In the genomic region with DNA sequence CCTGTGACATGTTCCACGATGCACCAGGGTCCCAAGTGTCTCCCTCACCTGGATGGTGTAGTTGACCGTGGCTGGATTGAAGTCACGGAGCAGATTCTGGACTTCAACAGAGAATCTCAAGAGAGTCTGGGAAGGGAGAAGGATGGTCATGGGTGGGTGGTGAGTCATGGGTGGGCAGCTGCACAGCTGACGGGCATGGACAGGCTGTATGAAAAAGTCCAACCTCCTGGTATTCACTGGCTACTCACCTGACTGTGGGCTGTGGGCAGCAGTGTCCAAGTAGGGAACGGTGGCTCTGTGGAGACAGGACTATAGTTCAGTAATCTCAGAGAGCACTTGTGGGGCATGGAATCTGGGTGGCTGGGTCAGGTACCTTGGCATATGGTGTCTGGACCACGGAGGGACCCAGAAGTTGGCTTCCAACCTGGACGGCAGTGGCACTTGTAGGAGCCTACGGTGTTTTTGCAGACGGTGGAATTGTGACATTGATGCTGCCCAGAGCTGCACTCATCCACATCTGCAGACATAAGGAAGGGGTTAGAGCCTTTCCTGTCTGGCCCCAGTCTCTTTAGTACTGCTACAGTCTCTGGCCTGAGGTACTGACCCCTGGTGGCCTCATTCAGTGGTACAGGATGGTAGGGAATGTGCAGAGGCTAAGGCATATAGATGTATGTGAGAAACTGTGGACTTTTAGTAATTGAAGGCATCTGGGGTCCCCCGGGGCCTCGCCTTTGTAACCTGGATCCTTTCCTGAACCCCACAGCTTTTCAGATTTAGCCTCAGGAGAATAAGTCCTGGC, we compare ENCODE assay signal across 8 mouse cellular contexts. TPM values are rescaled to one million over a fixed set of nuclear protein-coding genes. Genes with fewer than 3 reads are reported as not detected.
DNase-seq lines count a peak whose midpoint lies in the region; ATAC-seq and TF ChIP-seq lines count a peak whose summit lies in the region.

No protein-coding gene starts in this region.

- no peaks in the 10 kb centered on the region for H3K9me3 ChIP-seq in forebrain, postnatal 0 days (ENCODE audit: low read length)
- no peaks in the 10 kb centered on the region for H3K9me3 ChIP-seq in forebrain, embryonic 13.5 days (replicated peaks)
- no peaks in the 10 kb centered on the region for H3K9me3 ChIP-seq in neural tube, embryonic 15.5 days (replicated peaks)
- no peaks in the 10 kb centered on the region for H3K9me3 ChIP-seq in midbrain, embryonic 13.5 days

- H3K4me3 ChIP-seq in forebrain, postnatal 0 days (ENCODE audit: low read depth, low read length): no peak overlapping the region
- no peak overlapping the region for H3K4me3 ChIP-seq in forebrain, embryonic 13.5 days
- H3K4me3 ChIP-seq in neural tube, embryonic 15.5 days (replicated peaks): no peak overlapping the region
- no peak overlapping the region for H3K4me3 ChIP-seq in midbrain, embryonic 13.5 days (replicated peaks)

- H3K4me1 ChIP-seq in forebrain, postnatal 0 days (ENCODE audit: insufficient read depth): no peaks in the 10 kb centered on the region
- no peaks in the 10 kb centered on the region for H3K4me1 ChIP-seq in forebrain, embryonic 13.5 days
- H3K4me1 ChIP-seq in neural tube, embryonic 15.5 days: no peaks in the 10 kb centered on the region
- H3K4me1 ChIP-seq in midbrain, embryonic 13.5 days (replicated peaks): peaks cover 5% of the 10 kb centered on the region; the same call in 1 of the 2 replicates

- no peak for DNase-seq in forebrain, postnatal 0 days
- peak; percentile 49 for DNase-seq in neural tube, embryonic 10.5 days (ENCODE audit: extremely low spot score, low spot score)
- DNase-seq in retina, embryonic 14.5 days (ENCODE audit: low spot score): peak; percentile 65
- no peak for DNase-seq in right cerebral cortex, postnatal 14 days

- H3K27ac ChIP-seq in forebrain, postnatal 0 days (ENCODE audit: low read depth, low read length): no peak overlapping the region
- H3K27ac ChIP-seq in forebrain, embryonic 13.5 days: no peak overlapping the region
- no peak overlapping the region for H3K27ac ChIP-seq in neural tube, embryonic 15.5 days (replicated peaks)
- H3K27ac ChIP-seq in midbrain, embryonic 13.5 days: no peak overlapping the region

- peak; percentile 56 for TF ChIP-seq CTCF in forebrain, postnatal 0 days (IDR thresholded peaks at IDR 0.05; ENCODE audit: low read depth)

- ATAC-seq in forebrain, postnatal 0 days: 0 out of 2 replicates have a peak, but pooled peaks have one; percentile 38
- no peak for ATAC-seq in forebrain, embryonic 13.5 days
- ATAC-seq in neural tube, embryonic 15.5 days (ENCODE audit: low FRiP score): no peak
- peak; percentile 31 to 39; a peak in 1 of 4 replicates for ATAC-seq in hematopoietic stem cell, adult 5-6 weeks (replicated peaks in 1 of 2; ENCODE audit: insufficient read depth in 1 of 2, low FRiP score in 2 of 2, low TSS enrichment in 1 of 2, low read depth in 1 of 2, poor library complexity in 2 of 2, severe bottlenecking in 2 of 2)
- ATAC-seq in midbrain, embryonic 13.5 days: no peak

- no peaks in the 10 kb centered on the region for H3K27me3 ChIP-seq in forebrain, postnatal 0 days (ENCODE audit: insufficient read depth, low read length)
- H3K27me3 ChIP-seq in forebrain, embryonic 13.5 days: peaks cover 2% of the 10 kb centered on the region; the same call in 1 of the 2 replicates
- H3K27me3 ChIP-seq in neural tube, embryonic 15.5 days (replicated peaks): no peaks in the 10 kb centered on the region
- H3K27me3 ChIP-seq in midbrain, embryonic 13.5 days: no peaks in the 10 kb centered on the region

- no peak overlapping the region for H3K4me2 ChIP-seq in forebrain, postnatal 0 days (ENCODE audit: low read depth)
- no peak overlapping the region for H3K4me2 ChIP-seq in forebrain, embryonic 13.5 days
- H3K4me2 ChIP-seq in neural tube, embryonic 15.5 days: no peak overlapping the region
- no peak overlapping the region for H3K4me2 ChIP-seq in midbrain, embryonic 13.5 days (replicated peaks)

- H3K36me3 ChIP-seq in forebrain, postnatal 0 days (ENCODE audit: insufficient read depth): peaks cover 18% of the 10 kb centered on the region
- peaks cover 21% of the 10 kb centered on the region for H3K36me3 ChIP-seq in forebrain, embryonic 13.5 days (ENCODE audit: poor library complexity, severe bottlenecking)
- H3K36me3 ChIP-seq in neural tube, embryonic 15.5 days: peaks cover 21% of the 10 kb centered on the region
- peaks cover 23% of the 10 kb centered on the region for H3K36me3 ChIP-seq in midbrain, embryonic 13.5 days

- 82% methylated on average over 11 of the region's 11 CpGs for WGBS in forebrain, postnatal 0 days
- 86% methylated on average over 11 of the region's 11 CpGs for WGBS in forebrain, embryonic 13.5 days
- WGBS in neural tube, embryonic 15.5 days: 86% methylated on average over 11 of the region's 11 CpGs
- WGBS in midbrain, embryonic 13.5 days: 82% methylated on average over 11 of the region's 11 CpGs

- H3K9ac ChIP-seq in forebrain, postnatal 0 days: no peak overlapping the region
- no peak overlapping the region for H3K9ac ChIP-seq in forebrain, embryonic 13.5 days
- no peak overlapping the region for H3K9ac ChIP-seq in neural tube, embryonic 15.5 days (replicated peaks)
- H3K9ac ChIP-seq in midbrain, embryonic 13.5 days (replicated peaks): no peak overlapping the region

RNA-seq across cellular contexts. Expression of a gene that starts 11.9 kb away (rescaled TPM):
- total RNA-seq in forebrain, postnatal 0 days (2014; rRNA removed): 9.2 and 9.9 TPM in 2 replicates
- 6.7 and 9.2 TPM in 2 replicates for polyA plus RNA-seq in forebrain, postnatal 0 days (2015; fragmentation: Nextera tagmentation; extraction: Ambion mirVana)
- 6.7 and 7.2 TPM in 2 replicates for polyA plus RNA-seq in forebrain, embryonic 13.5 days (2015; fragmentation: Nextera tagmentation; extraction: Ambion mirVana)
- 12.2 and 15.5 TPM in 2 replicates for polyA plus RNA-seq in neural tube, embryonic 15.5 days (2015; fragmentation: Nextera tagmentation; extraction: Ambion mirVana)
- 23.2 and 24.9 TPM in 2 replicates for total RNA-seq in hematopoietic stem cell, adult 5-6 weeks (2017)
- polyA plus RNA-seq in midbrain, embryonic 13.5 days (2015; fragmentation: Nextera tagmentation; extraction: Ambion mirVana): 8.6 and 8.7 TPM in 2 replicates

RNA-seq across cellular contexts. Expression of a gene that starts 14.2 kb away (rescaled TPM):
- 54.1 and 58.4 TPM in 2 replicates for total RNA-seq in forebrain, postnatal 0 days (2014; rRNA removed)
- 76.3 and 79.5 TPM in 2 replicates for polyA plus RNA-seq in forebrain, postnatal 0 days (2015; fragmentation: Nextera tagmentation; extraction: Ambion mirVana)
- 183 and 200 TPM in 2 replicates for polyA plus RNA-seq in forebrain, embryonic 13.5 days (2015; fragmentation: Nextera tagmentation; extraction: Ambion mirVana)
- polyA plus RNA-seq in neural tube, embryonic 15.5 days (2015; fragmentation: Nextera tagmentation; extraction: Ambion mirVana): 86.5 and 117 TPM in 2 replicates
- 61.0 and 66.9 TPM in 2 replicates for total RNA-seq in hematopoietic stem cell, adult 5-6 weeks (2017)
- polyA plus RNA-seq in midbrain, embryonic 13.5 days (2015; fragmentation: Nextera tagmentation; extraction: Ambion mirVana): 154 and 155 TPM in 2 replicates

RNA-seq across cellular contexts. Expression of a gene that starts 30.2 kb away (rescaled TPM):
- 70.8 and 72.6 TPM in 2 replicates for total RNA-seq in forebrain, postnatal 0 days (2014; rRNA removed)
- 18.5 and 25.2 TPM in 2 replicates for polyA plus RNA-seq in forebrain, postnatal 0 days (2015; fragmentation: Nextera tagmentation; extraction: Ambion mirVana)
- polyA plus RNA-seq in forebrain, embryonic 13.5 days (2015; fragmentation: Nextera tagmentation; extraction: Ambion mirVana): 25.6 and 26.7 TPM in 2 replicates
- polyA plus RNA-seq in neural tube, embryonic 15.5 days (2015; fragmentation: Nextera tagmentation; extraction: Ambion mirVana): 24.6 and 25.1 TPM in 2 replicates
- 67.6 and 83.1 TPM in 2 replicates for total RNA-seq in hematopoietic stem cell, adult 5-6 weeks (2017)
- polyA plus RNA-seq in midbrain, embryonic 13.5 days (2015; fragmentation: Nextera tagmentation; extraction: Ambion mirVana): 22.7 and 23.3 TPM in 2 replicates

Comparison
In these comparisons a context has a peak if more than half of its experiments do, and no peak if none do; other contexts are left out.
1. ATAC-seq: peak in forebrain, postnatal 0 days (single experiment) and hematopoietic stem cell, adult 5-6 weeks (2 of 2); none in forebrain, embryonic 13.5 days (single experiment), neural tube, embryonic 15.5 days (single experiment) and midbrain, embryonic 13.5 days (single experiment).
2. DNase-seq: peak in neural tube, embryonic 10.5 days (single experiment) and retina, embryonic 14.5 days (single experiment); none in forebrain, postnatal 0 days (single experiment) and right cerebral cortex, postnatal 14 days (single experiment).